Mouse (Mus musculus): ENCODE measurements around the gene Chkb. TPM values are rescaled to one million over a fixed set of nuclear protein-coding genes. Genes with fewer than 3 reads are reported as not detected.
"Not testable (repeated sequence)": the region's sequence is repeated elsewhere in the genome, so short reads cannot be mapped to it uniquely, and the experiment has no call there.

Chkb gene
- total RNA-seq, 2 experiments from 2014 or later, result 35.4 to 39.7 TPM

DNA sequence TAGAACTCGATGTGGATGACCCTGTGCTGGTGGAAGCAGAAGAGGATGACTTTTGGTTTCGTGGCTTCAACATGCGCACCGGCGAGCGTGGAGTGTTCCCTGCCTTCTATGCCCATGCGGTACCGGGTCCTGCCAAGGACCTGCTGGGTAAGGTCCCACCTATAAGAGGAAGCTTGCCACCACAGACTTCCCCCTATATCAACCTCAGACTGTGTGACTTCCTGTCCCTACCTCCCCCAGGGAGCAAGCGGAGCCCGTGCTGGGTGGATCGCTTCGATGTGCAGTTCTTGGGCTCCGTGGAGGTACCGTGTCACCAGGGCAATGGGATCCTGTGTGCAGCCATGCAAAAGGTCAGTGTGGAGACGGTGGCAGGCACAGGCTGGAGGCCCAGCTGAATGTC, 29.2 kb upstream of the Chkb start:
- no peak for DNase-seq (ENCODE audit: low spot score in 2 of 2)
- intact Hi-C loops (cut with DNase I), result no loop called here

- intact Hi-C loops (cut with DNase I), result no loop called here
- no peak for DNase-seq (ENCODE audit: low spot score in 2 of 2)
These were observed 25.9 kb upstream of the Chkb start for GRCm38 (mm10) chr15:89455642-89456041.

DNA sequence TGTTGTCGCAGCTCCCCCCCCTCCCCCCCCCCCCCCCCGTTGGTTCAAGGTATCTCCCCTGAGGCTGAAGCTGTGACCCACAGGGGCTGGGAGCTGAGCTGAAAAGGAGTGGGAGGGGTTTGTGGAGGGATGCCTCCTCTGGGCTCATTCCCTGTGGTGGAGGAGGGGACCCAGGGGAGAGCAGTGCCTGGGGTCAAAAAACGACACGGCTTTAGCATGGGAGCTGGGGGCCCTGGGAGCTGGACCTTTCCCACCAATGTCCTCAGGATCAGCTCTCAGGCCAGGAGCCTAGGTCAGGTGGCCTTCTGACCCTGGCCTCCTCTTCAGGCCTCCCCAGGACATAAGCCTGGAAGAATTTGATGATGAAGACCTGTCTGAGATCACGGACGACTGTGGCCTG, 25.1 kb upstream of the Chkb start:
- no peak for DNase-seq (ENCODE audit: low spot score in 2 of 2)

GRCm38 (mm10) chr15:89453865-89454478, 24.3 kb upstream of the Chkb start, which contains the start of gene Mapk8ip2:
Gene Mapk8ip2 (plus strand): TSS chr15:89453913.
- intact Hi-C loops (cut with DNase I), result no loop called here
- peak; percentile 72 to 74 for DNase-seq (ENCODE audit: low spot score in 2 of 2)

More for the DNA sequence above, 25.1 kb upstream of the Chkb start:
- intact Hi-C loops (cut with DNase I), result no loop called here

- no peak for DNase-seq (ENCODE audit: low spot score in 2 of 2)
- intact Hi-C loops (cut with DNase I), result no loop called here
These were observed 23.5 kb upstream of the Chkb start for GRCm38 (mm10) chr15:89452906-89453864.

GRCm38 (mm10) chr15:89442486-89443070, 12.9 kb upstream of the Chkb start:
- intact Hi-C loops (cut with DNase I), result no loop called here
- no peak for DNase-seq (ENCODE audit: low spot score in 2 of 2)

- no peak for DNase-seq (ENCODE audit: low spot score in 2 of 2)
- intact Hi-C loops (cut with DNase I), result no loop called here
These were observed 6.2 kb upstream of the Chkb start for GRCm38 (mm10) chr15:89435878-89436277.

- no peak for DNase-seq (ENCODE audit: low spot score in 2 of 2)
- intact Hi-C loops (cut with DNase I), result no loop called here
These were observed 4.4 kb upstream of the Chkb start for GRCm38 (mm10) chr15:89434136-89434535.

DNA sequence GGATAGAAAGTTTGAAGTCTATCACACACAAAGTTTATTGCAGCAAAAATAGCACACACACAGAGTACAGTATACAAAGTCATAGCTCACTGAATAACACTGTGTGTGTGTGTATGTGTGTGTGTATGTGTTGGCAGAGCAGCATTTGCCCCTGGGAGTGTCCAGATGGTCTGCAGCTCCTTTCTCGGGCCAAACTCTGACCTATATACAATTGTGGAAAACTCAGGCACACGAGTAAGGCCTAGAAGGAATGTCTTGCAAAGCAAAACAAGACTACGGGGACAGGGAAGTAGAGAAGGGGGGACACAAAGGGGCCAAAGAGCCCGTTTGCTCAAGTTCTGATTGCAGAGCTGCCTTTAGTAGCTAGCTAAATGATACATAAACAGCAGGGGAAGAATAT, 3.2 kb upstream of the Chkb start:
- DNase-seq (ENCODE audit: low spot score in 2 of 2), result no peak
- intact Hi-C loops (cut with DNase I), result no loop called here

DNA sequence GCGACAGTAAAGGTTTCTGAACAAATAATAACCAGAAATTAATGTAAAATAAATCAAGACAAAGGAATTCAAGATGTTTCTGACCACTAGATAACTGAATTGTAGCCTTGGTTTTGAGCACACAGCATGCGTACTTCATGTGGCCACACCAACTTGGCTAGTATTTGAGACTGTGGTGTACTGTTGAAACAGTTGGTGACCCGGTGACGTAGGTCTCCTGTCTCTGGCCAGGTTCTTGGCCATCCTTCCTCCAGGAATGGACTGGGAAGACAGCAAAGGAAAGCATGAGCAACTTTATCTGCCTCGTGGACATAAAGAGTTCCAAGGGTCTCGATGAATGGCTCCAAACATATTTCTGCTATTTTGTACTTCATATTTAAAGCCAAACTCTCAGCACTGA, 2.1 kb upstream of the Chkb start:
- intact Hi-C loops (cut with DNase I), result no loop called here
- no peak for DNase-seq (ENCODE audit: low spot score in 2 of 2)

DNA sequence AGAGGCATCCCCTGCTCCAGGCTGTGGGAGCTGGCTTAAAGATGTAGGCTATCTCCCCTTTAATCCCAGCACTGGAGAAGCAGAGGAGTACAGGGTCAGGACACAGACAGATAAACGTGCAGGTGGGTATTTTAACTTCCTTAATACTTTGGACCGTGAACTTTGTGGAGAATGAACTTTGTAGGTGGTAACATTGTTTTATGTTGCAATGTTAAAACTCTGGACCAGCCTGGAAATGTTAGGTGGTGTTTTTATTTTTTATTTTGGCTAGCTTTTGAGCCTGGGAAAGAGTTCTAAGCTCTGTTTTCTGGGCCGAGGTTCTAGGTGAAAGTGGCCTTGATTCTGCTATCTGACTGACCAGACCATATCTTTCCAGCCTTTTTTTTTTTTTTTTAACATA, 1.6 kb upstream of the Chkb start:
- DNase-seq (ENCODE audit: low spot score in 2 of 2), result no peak
- intact Hi-C loops (cut with DNase I), result no loop called here

DNA sequence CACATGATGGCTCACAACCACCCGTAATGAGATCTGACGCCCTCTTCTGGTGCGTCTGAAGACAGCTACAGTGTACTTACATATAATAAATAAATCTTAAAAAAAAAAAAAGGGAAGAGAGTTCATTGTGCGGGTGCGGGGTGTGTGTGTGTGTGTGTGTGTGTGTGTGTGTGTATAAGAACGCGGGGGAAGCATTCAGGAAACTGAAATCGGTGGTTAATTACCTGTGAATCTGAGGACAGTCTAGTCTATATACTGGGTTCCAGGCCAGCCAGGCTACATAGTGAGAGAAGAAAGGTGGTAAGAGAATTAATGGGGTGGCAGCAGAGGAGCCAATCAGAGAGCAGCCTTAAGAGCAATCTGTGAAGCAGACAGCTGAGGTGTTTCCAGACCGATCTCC, 1.1 kb upstream of the Chkb start:
- intact Hi-C loops (cut with DNase I), result not testable (repeated sequence)

DNA sequence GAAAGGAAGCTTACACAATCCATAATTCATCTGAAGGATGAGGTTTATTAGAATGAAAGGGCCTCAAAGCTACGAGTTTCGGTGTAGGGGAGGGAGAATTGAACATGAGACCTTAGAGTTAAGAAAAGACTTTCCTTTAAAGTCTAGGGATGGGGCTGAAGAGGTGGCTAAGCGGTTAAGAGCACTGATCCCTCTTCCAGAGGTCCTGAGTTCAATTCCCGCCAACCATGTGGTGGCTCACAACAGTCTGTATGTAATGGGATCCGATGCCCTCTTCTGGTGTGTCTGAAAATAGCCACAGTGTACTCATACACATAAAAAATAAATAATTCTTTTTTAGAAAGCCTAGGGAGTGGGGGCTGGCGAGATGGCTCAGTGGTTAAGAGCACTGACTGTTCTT, 633 bp upstream of the Chkb start:
- intact Hi-C loops (cut with DNase I), result no loop called here
- no peak for DNase-seq (ENCODE audit: low spot score in 2 of 2)

More for the DNA sequence above, 1.1 kb upstream of the Chkb start:
- DNase-seq (ENCODE audit: low spot score in 2 of 2), result not testable (repeated sequence)

- peak in 1 of 2 experiments; percentile 8 for DNase-seq (ENCODE audit: low spot score in 2 of 2)
- intact Hi-C loops (cut with DNase I), result loop anchor here (1.0 to 2.0 kb wide), 2 partner anchors 48 to 74 kb away; partner anchors contain the start of genes Arsa, Lmf2 and Ncaph2
These were observed 822 bp downstream of the Chkb start for GRCm38 (mm10) chr15:89428821-89429351.

- intact Hi-C loops (cut with DNase I), result loop anchor here (2.0 kb wide), 1 partner anchor 49 kb away; the partner anchor contains the start of gene Arsa
- no peak for DNase-seq (ENCODE audit: low spot score in 2 of 2)
These were observed 1.4 kb downstream of the Chkb start for GRCm38 (mm10) chr15:89428136-89428790.

GRCm38 (mm10) chr15:89426716-89427115, 3.0 kb downstream of the Chkb start:
- no peak for DNase-seq (ENCODE audit: low spot score in 2 of 2)
- intact Hi-C loops (cut with DNase I), result no loop called here

GRCm38 (mm10) chr15:89425711-89426121, 4.0 kb downstream of the Chkb start, which contains the start of gene Cpt1b:
Gene Cpt1b (minus strand): TSS chr15:89425863.
- no peak for DNase-seq (ENCODE audit: low spot score in 2 of 2)
- intact Hi-C loops (cut with DNase I), result no loop called here

GRCm38 (mm10) chr15:89424621-89425020, 5.1 kb downstream of the Chkb start:
- intact Hi-C loops (cut with DNase I), result no loop called here
- DNase-seq (ENCODE audit: low spot score in 2 of 2), result peak in 1 of 2 experiments; percentile 10

GRCm38 (mm10) chr15:89421938-89422337, 7.8 kb downstream of the Chkb start:
- intact Hi-C loops (cut with DNase I), result no loop called here
- no peak for DNase-seq (ENCODE audit: low spot score in 2 of 2)
